Mouse (Mus musculus): Measurements from ENCODE around the gene Fam89a. TPM values are rescaled to one million over a fixed set of nuclear protein-coding genes. Genes with fewer than 3 reads are reported as not detected.

Gene Fam89a
- 1.7 and 2.0 TPM in 2 replicates for polyA plus RNA-seq (2016; fragmentation: Nextera tagmentation; extraction: Ambion mirVana)

- H3K27ac ChIP-seq (replicated peaks), result no peak within 1 kb of the TSS; the same call in 1 of the 2 replicates
These were observed at the start of gene Fam89a for GRCm38 (mm10) chr8:124751709-124752173. Gene Fam89a, minus strand, starts transcription at chr8:124751832.

DNA sequence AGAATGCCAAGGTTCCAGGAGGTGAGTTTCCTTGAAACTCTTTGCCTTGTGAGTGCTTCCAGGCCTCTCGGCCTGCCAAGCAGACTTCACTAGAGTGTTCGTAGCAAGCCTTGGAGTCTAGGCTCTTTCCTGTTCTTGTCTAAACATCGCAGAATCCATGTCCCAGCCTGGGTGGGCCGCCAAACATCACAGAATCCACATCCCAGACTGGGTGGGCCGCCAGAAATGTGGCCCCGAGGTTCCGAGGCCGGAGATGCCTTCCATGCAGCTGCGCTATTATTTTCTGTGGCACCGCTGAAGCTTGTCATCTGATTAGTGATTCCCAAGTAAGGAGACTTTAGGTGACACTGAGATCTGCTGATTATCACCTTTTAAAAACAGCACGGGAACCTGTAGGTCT lies 48.9 kb upstream of the Fam89a start:
- Histone ChIP-seq H3K4me3 (no peak overlapping the region), H3K27me3 (ENCODE audit: low read depth, poor library complexity, severe bottlenecking) (peaks cover 23% of the 10 kb centered on the region), H3K36me3 (no peaks in the 10 kb centered on the region), H3K4me1 (no peaks in the 10 kb centered on the region; the same call in 1 of the 2 replicates), H3K27ac (replicated peaks) (no peak overlapping the region), H3K9me3 (replicated peaks) (no peaks in the 10 kb centered on the region)
- 51% methylated on average over 11 of the region's 11 CpGs for WGBS
- DNase-seq (ENCODE audit: low spot score), result no peak

More at GRCm38 (mm10) chr8:124751709-124752173, at the start of gene Fam89a:
- H3K36me3 ChIP-seq, result no peaks in the 10 kb centered on the region
- H3K4me3 ChIP-seq, result peak within 1 kb of the TSS; percentile 65
- DNase-seq (ENCODE audit: low spot score), result peak; percentile 69
- H3K27me3 ChIP-seq (ENCODE audit: low read depth, poor library complexity, severe bottlenecking), result peaks cover 73% of the 10 kb centered on the region
- H3K9me3 ChIP-seq (replicated peaks), result no peaks in the 10 kb centered on the region
- 0% methylated on average over 40 of the region's 41 CpGs for WGBS
- peaks cover 33% of the 10 kb centered on the region for H3K4me1 ChIP-seq

DNA sequence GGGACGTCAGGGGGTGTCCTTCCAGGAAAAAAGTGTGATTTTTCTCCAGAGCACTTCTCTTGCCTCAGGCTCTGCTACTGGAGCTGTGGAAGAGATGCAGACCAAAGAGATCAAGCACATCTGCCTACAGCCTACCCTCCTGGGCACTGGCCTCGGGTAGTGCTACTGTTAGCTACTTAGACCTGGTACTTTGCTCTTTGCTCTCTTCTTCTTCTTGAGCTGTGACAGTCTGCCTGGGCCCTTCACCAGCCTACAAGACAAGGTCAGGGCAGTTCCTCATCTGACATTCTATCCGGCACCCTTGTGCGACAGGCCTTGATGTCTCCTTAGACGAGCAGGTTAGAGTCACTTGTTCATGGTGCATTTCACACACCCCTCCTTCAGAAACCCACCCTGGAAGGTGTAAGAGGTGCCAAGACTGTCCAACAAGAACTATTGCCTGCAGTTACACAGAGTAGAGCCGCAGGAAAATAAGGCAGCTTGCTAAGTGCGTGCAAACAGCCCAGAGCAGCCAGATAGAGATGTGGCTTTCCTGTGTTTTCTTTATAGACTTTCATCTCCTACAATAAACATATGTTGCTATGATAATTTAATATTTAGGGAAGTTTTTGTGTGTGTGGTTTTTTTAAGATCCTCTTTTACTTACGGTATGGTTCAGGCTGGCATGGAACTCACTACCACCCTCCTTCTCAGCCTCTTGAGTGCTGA lies 44.3 kb upstream of the Fam89a start:
- no peak for DNase-seq (ENCODE audit: low spot score)
- 82% methylated on average over 8 of the region's 8 CpGs for WGBS
- peak overlapping the region; percentile 70; the same call in 1 of the 2 replicates for H3K4me3 ChIP-seq
- H3K4me1 ChIP-seq, result peaks cover 34% of the 10 kb centered on the region
- no peaks in the 10 kb centered on the region for H3K36me3 ChIP-seq
- no peak overlapping the region for H3K27ac ChIP-seq (replicated peaks)
- no peaks in the 10 kb centered on the region for H3K9me3 ChIP-seq (replicated peaks)
- peaks cover 69% of the 10 kb centered on the region for H3K27me3 ChIP-seq (ENCODE audit: low read depth, poor library complexity, severe bottlenecking)

- WGBS, result under 1% methylated on average over 25 of the region's 25 CpGs
- Histone ChIP-seq H3K9me3 (replicated peaks) (no peaks in the 10 kb centered on the region), H3K4me3 (peak overlapping the region; percentile 70), H3K27ac (replicated peaks) (peak overlapping the region; percentile 80), H3K36me3 (no peaks in the 10 kb centered on the region), H3K27me3 (ENCODE audit: low read depth, poor library complexity, severe bottlenecking) (peaks cover 82% of the 10 kb centered on the region), H3K4me1 (peaks cover 34% of the 10 kb centered on the region)
- DNase-seq (ENCODE audit: low spot score), result peak; percentile 79
These were observed 42.8 kb upstream of the Fam89a start for GRCm38 (mm10) chr8:124794486-124794780.

- under 1% methylated on average over 78 of the region's 81 CpGs for WGBS
- DNase-seq (ENCODE audit: low spot score), result peak; percentile 42
- Histone ChIP-seq H3K27ac (replicated peaks) (peak overlapping the region; percentile 80), H3K36me3 (no peaks in the 10 kb centered on the region), H3K9me3 (replicated peaks) (no peaks in the 10 kb centered on the region), H3K4me1 (peaks cover 34% of the 10 kb centered on the region), H3K4me3 (peak overlapping the region; percentile 70), H3K27me3 (ENCODE audit: low read depth, poor library complexity, severe bottlenecking) (peaks cover 86% of the 10 kb centered on the region)
These were observed 42.2 kb upstream of the Fam89a start for GRCm38 (mm10) chr8:124793661-124794485.

DNA sequence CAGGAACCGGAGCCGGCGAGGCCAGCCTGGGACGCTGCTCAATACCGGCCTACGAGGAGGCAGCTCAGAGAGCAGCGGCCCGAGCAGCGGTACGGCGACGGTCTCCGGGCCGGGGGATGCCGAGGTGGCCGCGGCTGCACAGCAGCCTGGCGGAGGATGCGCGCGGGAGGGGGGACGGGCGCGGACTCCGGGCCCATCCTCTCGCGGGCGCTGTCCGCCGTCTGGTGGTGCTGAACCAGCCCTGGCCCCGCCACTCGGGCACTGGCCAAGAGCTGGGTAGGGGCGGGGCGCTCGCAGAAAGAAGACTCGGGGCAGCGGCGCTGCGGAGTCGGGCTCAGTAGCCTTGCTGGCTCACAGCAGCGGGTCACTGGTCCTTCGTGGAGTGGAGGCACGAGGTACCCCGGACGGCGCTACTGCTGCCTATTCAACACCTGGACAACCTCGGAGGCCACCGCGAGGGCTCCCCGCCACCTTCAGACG lies 41.6 kb upstream of the Fam89a start:
- H3K4me1 ChIP-seq, result peaks cover 34% of the 10 kb centered on the region
- no peaks in the 10 kb centered on the region for H3K9me3 ChIP-seq (replicated peaks)
- peak; percentile 91 for DNase-seq (ENCODE audit: low spot score)
- H3K36me3 ChIP-seq, result no peaks in the 10 kb centered on the region
- H3K4me3 ChIP-seq, result peak overlapping the region; percentile 70
- peak overlapping the region; percentile 80 for H3K27ac ChIP-seq (replicated peaks)
- WGBS, result under 1% methylated on average over 50 of the region's 51 CpGs
- peaks cover 86% of the 10 kb centered on the region for H3K27me3 ChIP-seq (ENCODE audit: low read depth, poor library complexity, severe bottlenecking)

DNA sequence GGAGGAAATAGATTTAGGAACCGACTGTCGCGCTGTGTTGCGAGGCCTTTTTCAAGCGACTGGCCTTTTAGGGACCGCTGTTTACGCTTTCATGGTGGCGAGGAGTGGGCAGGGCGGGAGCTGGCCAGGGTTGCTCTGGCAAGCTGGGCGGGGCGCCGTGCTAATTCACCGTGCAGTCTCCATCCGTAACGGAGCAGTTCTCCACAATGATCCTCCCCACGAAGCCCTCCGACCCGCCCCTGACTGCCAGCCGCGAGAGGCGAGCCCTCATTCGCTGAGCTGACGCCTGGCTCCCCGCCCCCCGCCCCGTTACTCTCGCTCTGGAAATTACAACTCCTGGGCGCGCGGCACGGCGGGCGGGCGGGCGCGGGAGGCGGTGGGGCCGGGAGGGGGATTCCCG lies 41.1 kb upstream of the Fam89a start, which contains the start of gene Trim67:
Trim67 (plus strand) TSS at position 385 of the 400 bp plus-strand sequence.
- Histone ChIP-seq H3K27ac (replicated peaks) (peak within 1 kb of the TSS; percentile 80), H3K4me3 (peak within 1 kb of the TSS; percentile 70), H3K27me3 (ENCODE audit: low read depth, poor library complexity, severe bottlenecking) (peaks cover 85% of the 10 kb centered on the region), H3K4me1 (peaks cover 34% of the 10 kb centered on the region), H3K36me3 (no peaks in the 10 kb centered on the region), H3K9me3 (replicated peaks) (no peaks in the 10 kb centered on the region)
- WGBS, result under 1% methylated on average over 39 of the region's 39 CpGs
- DNase-seq (ENCODE audit: low spot score), result peak; percentile 88

DNA sequence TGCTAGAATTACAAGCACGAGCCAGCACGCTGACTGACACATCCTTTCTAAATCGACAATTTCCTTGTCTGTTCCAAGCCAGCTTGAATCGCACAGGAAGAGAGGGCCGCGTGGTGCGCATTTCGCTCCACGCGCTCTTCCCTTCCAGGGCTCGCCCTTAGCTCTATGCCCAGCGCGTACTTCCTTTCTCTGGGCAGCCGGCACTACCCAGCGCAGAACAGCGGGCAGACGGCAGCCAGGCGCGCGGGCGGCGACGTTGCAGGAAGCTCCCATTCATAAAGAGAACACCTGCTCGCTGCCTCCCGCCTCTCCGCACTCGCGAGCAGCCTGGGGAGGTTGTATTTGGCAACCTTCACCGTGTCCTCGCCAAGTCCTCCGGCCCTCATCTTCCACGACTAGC lies 40.6 kb upstream of the Fam89a start:
- Histone ChIP-seq H3K4me3 (peak overlapping the region; percentile 70), H3K27ac (replicated peaks) (peak overlapping the region; percentile 80), H3K9me3 (replicated peaks) (no peaks in the 10 kb centered on the region), H3K36me3 (no peaks in the 10 kb centered on the region), H3K4me1 (peaks cover 34% of the 10 kb centered on the region), H3K27me3 (ENCODE audit: low read depth, poor library complexity, severe bottlenecking) (peaks cover 80% of the 10 kb centered on the region)
- DNase-seq (ENCODE audit: low spot score), result peak; percentile 51
- under 1% methylated on average over 32 of the region's 32 CpGs for WGBS

DNA sequence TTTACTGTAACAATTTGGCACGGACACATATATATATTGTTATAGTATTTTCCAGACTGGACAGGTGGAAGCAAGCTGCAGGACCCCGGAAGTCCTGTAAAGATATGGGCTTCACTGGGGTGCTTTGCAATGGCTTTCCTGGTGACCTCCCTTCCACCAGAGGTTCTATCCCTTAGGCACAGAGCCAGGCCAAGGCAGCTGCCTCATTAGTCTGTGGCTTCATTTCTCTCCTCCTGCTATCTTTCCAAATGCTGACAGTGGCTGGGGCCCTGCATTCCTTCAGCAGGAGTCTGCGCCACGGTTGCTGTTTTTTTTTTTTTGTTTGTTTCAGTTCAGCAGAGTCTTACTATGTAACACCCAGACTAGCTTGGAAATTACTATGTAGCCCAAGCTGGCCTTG lies 40.1 kb upstream of the Fam89a start:
- Histone ChIP-seq H3K36me3 (no peaks in the 10 kb centered on the region), H3K27me3 (ENCODE audit: low read depth, poor library complexity, severe bottlenecking) (peaks cover 75% of the 10 kb centered on the region), H3K4me3 (peak overlapping the region; percentile 70), H3K4me1 (peaks cover 34% of the 10 kb centered on the region), H3K27ac (replicated peaks) (peak overlapping the region; percentile 80), H3K9me3 (replicated peaks) (no peaks in the 10 kb centered on the region)
- DNase-seq (ENCODE audit: low spot score), result no peak
- WGBS, result 53% methylated on average over 4 of the region's 4 CpGs

GRCm38 (mm10) chr8:124790676-124791075 lies 39.0 kb upstream of the Fam89a start:
- peaks cover 65% of the 10 kb centered on the region for H3K27me3 ChIP-seq (ENCODE audit: low read depth, poor library complexity, severe bottlenecking)
- no peaks in the 10 kb centered on the region for H3K36me3 ChIP-seq
- no peak overlapping the region for H3K4me3 ChIP-seq
- 72% methylated on average over 4 of the region's 4 CpGs for WGBS
- peaks cover 34% of the 10 kb centered on the region for H3K4me1 ChIP-seq
- H3K9me3 ChIP-seq (replicated peaks), result no peaks in the 10 kb centered on the region
- DNase-seq (ENCODE audit: low spot score), result no peak
- H3K27ac ChIP-seq (replicated peaks), result no peak overlapping the region

DNA sequence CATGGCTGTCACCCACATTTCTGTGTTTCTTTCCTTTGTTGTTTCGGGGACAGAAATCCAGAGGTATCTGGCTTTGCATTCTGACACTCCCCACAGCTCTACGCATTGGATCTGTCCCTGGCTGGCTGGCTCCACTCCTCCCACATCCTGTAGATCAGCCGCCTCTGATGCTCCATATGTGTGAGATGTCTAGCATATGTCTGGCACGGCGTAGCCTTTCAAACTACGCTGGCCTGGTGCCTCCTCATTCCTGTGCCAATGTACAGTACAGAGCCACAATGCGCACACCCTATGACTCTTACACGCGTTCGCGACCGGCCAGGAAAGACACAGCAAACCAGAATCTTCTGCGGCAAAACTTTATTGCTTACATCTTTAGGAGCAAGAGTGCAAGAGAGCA lies 33.0 kb upstream of the Fam89a start:
- Histone ChIP-seq H3K27ac (replicated peaks) (no peak overlapping the region), H3K27me3 (ENCODE audit: low read depth, poor library complexity, severe bottlenecking) (peaks cover 6% of the 10 kb centered on the region; the same call in 1 of the 2 replicates), H3K4me3 (no peak overlapping the region), H3K36me3 (no peaks in the 10 kb centered on the region), H3K9me3 (replicated peaks) (no peaks in the 10 kb centered on the region), H3K4me1 (peaks cover 10% of the 10 kb centered on the region; the same call in 1 of the 2 replicates)
- no peak for DNase-seq (ENCODE audit: low spot score)
- 91% methylated on average over 13 of the region's 13 CpGs for WGBS

DNA sequence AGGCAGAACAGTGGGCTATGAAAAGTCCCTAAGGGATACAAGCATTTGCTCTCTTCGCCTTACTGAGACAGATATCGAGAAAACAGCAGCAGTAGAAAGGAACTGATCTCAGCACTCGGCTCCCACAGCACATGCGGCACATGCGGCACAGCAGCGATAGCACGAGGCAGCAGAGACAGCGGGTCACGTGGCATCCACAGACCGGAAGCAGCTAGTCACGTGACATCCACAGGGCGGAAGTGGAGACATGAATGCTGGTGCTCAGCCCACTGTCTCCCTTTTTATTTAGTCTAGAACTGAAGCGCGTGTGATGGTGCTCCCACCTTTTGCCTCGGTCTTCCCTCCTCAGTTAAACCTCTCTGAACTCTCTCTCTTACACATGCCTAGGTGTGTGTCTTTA lies 31.6 kb upstream of the Fam89a start:
- Histone ChIP-seq H3K27ac (replicated peaks) (no peak overlapping the region), H3K36me3 (no peaks in the 10 kb centered on the region), H3K4me1 (peaks cover 10% of the 10 kb centered on the region; the same call in 1 of the 2 replicates), H3K9me3 (replicated peaks) (no peaks in the 10 kb centered on the region), H3K4me3 (no peak overlapping the region), H3K27me3 (ENCODE audit: low read depth, poor library complexity, severe bottlenecking) (peaks cover 6% of the 10 kb centered on the region)
- DNase-seq (ENCODE audit: low spot score), result no peak
- WGBS, result 90% methylated on average over 15 of the region's 15 CpGs

Data from midbrain, embryonic 10.5 days (tissue).